Mouse (Mus musculus) heart, embryonic 11.5 days (tissue): ENCODE measurements around the gene Spata5. TPM values are rescaled to one million over a fixed set of nuclear protein-coding genes. Genes with fewer than 3 reads are reported as not detected.
A peak's percentile ranks its signal among the peaks of the same experiment; 100 is the strongest.

Experiments used
- ATAC-seq: fragments of 200-750 bp; cut with Nextera tagmentation; replicated peaks from 2 replicates; pipeline ENCODE4 v1.8.0; 2017; ENCODE audit warnings: moderate library complexity; ENCODE audit not compliant: insufficient number of reproducible peaks, low FRiP score, low TSS enrichment
- H3K27ac ChIP-seq: fragments of 300-500 bp; sonication (generic); 2 replicates; pipeline ENCODE4 v1.5.1; 2014; ENCODE audit warnings: mild to moderate bottlenecking, low read depth, low read length
- H3K27me3 ChIP-seq: fragments of 300-500 bp; sonication (generic); 2 replicates; pipeline ENCODE4 v1.6.1; 2014; ENCODE audit warnings: mild to moderate bottlenecking, low read length, mixed read lengths; ENCODE audit not compliant: control insufficient read depth, insufficient read depth
- H3K36me3 ChIP-seq: fragments of 300-500 bp; sonication (generic); 2 replicates; pipeline ENCODE4 v1.6.1; 2014; ENCODE audit warnings: mild to moderate bottlenecking, low read length, moderate library complexity, mixed read lengths; ENCODE audit not compliant: control insufficient read depth, insufficient read depth
- H3K4me1 ChIP-seq: fragments of 300-500 bp; sonication (generic); 2 replicates; pipeline ENCODE4 v1.6.1; 2014; ENCODE audit warnings: low read length; ENCODE audit not compliant: control insufficient read depth, insufficient read depth
- H3K4me2 ChIP-seq: fragments of 300-500 bp; sonication (generic); 2 replicates; pipeline ENCODE4 v1.6.1; 2014; ENCODE audit warnings: mild to moderate bottlenecking, moderate library complexity
- H3K4me3 ChIP-seq: fragments of 300-500 bp; sonication (generic); 2 replicates; pipeline ENCODE4 v1.5.1; 2014; ENCODE audit warnings: low read depth, low read length
- H3K9ac ChIP-seq: fragments of 300-500 bp; sonication (generic); 2 replicates; pipeline ENCODE4 v1.6.1; 2014; ENCODE audit warnings: mild to moderate bottlenecking, low read depth, low read length, moderate library complexity
- H3K9me3 ChIP-seq: fragments of 300-500 bp; sonication (generic); replicated peaks from 2 replicates; pipeline ENCODE4 v1.6.1; 2016; ENCODE audit warnings: low read length; ENCODE audit not compliant: control insufficient read depth
- WGBS: fragments of 180-500 bp; shearing (Covaris S2); extraction: QIAGEN DNeasy Blood & Tissue Kit; methylation state at CpG from one replicate; pipeline ENCODE4 v1.1.7; 2014; ENCODE audit not compliant: insufficient replicate concordance; 5-methylcytosine and 5-hydroxymethylcytosine counted together
- polyA plus RNA-seq: library from polyadenylated mRNA; unstranded; fragments of >200 nt; fragmentation: Nextera tagmentation; extraction: Ambion mirVana; gene quantifications from 2 replicates; pipeline ENCODE4 v1.2.1, GENCODE M21; 2014

Gene Spata5
- polyA plus RNA-seq, 1 experiment from 2014 or later = 27.8 TPM

DNA sequence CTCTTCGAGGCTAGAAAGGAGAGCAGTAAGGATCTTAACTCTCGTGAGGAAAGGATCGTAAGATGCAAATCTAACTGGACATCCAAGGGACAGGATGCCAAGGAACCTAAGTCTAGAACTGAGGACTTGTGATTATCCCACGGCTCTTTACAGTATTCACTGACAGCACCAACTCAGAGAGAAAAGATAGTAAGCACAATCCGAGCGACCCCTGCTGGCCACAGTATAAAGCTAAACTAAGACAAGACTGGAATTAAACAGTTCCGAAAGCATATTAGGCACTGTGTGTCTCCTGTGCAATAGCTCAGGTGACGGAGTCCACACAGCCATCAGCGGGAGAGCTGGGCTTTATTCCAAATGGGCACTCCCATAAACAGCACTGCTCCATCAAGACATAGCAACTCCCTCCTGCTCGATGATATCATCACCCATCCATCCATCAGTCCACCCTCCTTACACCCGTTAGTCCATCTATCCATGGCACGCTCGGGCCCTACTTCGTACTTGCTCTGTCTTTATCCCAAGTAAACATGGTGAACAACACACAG, 5.2 kb upstream of the Spata5 start:
- Histone ChIP-seq H3K4me3 (no peak overlapping the region), H3K9me3 (no peaks in the 10 kb centered on the region), H3K36me3 (no peaks in the 10 kb centered on the region), H3K4me2 (no peak overlapping the region), H3K4me1 (peaks cover 3% of the 10 kb centered on the region; the same call in 1 of the 2 replicates), H3K27ac (no peak overlapping the region), H3K9ac (no peak overlapping the region), H3K27me3 (no peaks in the 10 kb centered on the region)
- whole genome bisulfite sequencing = 52% methylated on average over 14 of the region's 14 CpGs
- no peak for ATAC-seq

DNA sequence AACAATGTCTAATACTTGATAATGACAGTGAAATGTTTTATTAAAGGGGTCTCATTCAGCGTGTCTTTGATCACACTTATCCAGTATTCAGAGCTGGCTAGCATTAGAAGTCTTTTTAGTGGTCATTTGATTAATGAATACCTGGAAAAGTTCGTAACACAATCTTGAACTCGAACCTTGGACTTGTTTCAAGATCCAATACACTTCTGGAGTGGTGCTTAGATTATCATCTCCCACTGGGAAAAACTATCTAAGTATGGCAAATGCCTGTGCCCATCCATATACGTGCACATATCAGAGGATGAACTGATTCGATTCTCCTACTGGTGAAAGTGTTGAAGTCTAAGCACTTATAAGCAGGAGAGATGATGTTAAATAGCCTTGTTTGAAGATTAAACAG, 1.4 kb upstream of the Spata5 start:
- ATAC-seq = no peak
- Histone ChIP-seq H3K9ac (peak overlapping the region; percentile 84; the same call in 1 of the 2 replicates), H3K9me3 (no peaks in the 10 kb centered on the region), H3K4me1 (peaks cover 8% of the 10 kb centered on the region; the same call in 1 of the 2 replicates), H3K4me2 (peak overlapping the region; percentile 74), H3K27me3 (no peaks in the 10 kb centered on the region), H3K4me3 (peak overlapping the region; percentile 77), H3K27ac (no peak overlapping the region), H3K36me3 (no peaks in the 10 kb centered on the region)
- 75% methylated on average over 5 of the region's 5 CpGs for WGBS

DNA sequence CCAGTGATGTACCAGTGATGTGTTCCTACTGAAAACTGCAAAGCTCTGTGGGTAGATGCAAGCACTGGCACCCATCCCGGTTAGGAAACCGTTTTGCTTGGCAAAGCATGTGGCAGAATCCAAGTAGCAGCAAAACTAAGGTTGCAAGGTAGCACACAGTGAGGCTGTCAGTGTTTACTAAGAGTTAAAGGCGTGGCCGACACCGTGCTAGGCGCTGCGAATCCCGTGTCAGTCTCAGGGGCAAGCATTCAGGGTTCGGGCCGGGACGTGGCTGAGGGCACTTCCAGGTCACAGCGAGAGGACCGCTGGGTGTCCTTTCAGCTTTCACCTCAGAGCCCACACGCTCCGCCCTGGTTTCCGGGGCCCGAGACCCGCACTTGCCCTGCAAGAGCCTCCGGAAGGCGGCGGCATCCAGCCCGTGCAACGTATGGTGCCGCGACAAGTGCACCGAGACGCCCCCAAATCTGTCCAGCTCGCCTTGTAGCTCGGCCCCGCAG, 687 bp upstream of the Spata5 start:
- Histone ChIP-seq H3K9ac (peak overlapping the region; percentile 84), H3K4me2 (peak overlapping the region; percentile 74), H3K36me3 (no peaks in the 10 kb centered on the region), H3K4me1 (peaks cover 8% of the 10 kb centered on the region; the same call in 1 of the 2 replicates), H3K27me3 (no peaks in the 10 kb centered on the region), H3K27ac (peak overlapping the region; percentile 88), H3K4me3 (peak overlapping the region; percentile 77), H3K9me3 (no peaks in the 10 kb centered on the region)
- ATAC-seq = no peak; the same call in 1 of the 2 replicates
- 0% methylated on average over 30 of the region's 30 CpGs for WGBS

DNA sequence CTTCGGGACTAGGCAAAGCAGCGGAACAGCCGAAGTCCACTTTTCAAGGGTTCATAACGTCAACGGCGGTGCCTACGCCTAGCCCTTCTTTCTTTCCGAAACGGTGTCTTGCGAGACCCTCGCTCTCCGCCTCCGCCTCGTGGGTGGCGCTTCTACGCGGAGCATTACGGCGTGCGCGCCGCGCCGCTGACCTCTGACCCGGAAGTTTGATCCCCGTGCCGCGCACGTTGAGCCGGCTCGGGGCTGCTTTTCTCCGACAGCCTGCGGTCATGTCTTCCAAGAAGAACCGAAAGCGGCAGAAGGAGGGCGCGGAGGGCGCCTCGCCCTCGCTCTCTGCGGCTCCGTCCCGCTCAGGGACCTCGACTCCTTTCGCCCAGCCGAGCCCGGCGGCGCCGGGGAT, 376 bp downstream of the Spata5 start, which contains the start of gene Nudt6:
Gene Nudt6 (minus strand): TSS at position 140 of the 400 bp plus-strand sequence.
- no peaks in the 10 kb centered on the region for H3K9me3 ChIP-seq
- peak within 1 kb of the TSS; percentile 79 for H3K4me2 ChIP-seq
- H3K36me3 ChIP-seq = no peaks in the 10 kb centered on the region
- under 1% methylated on average over 47 of the region's 50 CpGs for WGBS
- H3K4me1 ChIP-seq = peaks cover 8% of the 10 kb centered on the region; the same call in 1 of the 2 replicates
- H3K27ac ChIP-seq = peak within 1 kb of the TSS; percentile 88
- ATAC-seq = peak; percentile 85
- no peaks in the 10 kb centered on the region for H3K27me3 ChIP-seq
- H3K9ac ChIP-seq = peak within 1 kb of the TSS; percentile 84
- H3K4me3 ChIP-seq = peak within 1 kb of the TSS; percentile 88

DNA sequence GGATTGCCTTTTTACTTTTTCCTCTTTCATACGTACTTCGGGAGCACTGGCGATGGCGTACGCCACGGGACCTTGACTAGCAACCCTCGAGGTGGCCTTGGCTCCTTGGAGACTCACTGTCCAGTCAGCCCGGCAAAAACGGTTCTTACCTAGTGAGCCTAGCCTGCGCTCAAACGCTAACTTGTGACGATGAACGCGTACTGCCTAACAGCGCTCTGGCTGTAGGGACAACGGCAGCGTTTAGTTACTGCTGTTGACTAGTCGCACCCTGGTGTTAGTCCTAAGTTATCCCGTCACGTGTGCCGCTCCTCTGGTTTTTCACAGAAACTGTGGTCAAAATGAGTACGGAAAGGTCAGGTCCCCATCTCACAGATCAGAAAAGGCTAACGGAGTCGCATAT, 945 bp downstream of the Spata5 start:
- ATAC-seq = no peak
- H3K4me2 ChIP-seq = peak overlapping the region; percentile 79
- peak overlapping the region; percentile 88 for H3K4me3 ChIP-seq
- H3K9ac ChIP-seq = peak overlapping the region; percentile 78
- H3K4me1 ChIP-seq = peaks cover 8% of the 10 kb centered on the region; the same call in 1 of the 2 replicates
- H3K27ac ChIP-seq = peak overlapping the region; percentile 79
- WGBS = under 1% methylated on average over 24 of the region's 24 CpGs
- no peaks in the 10 kb centered on the region for H3K9me3 ChIP-seq
- H3K27me3 ChIP-seq = no peaks in the 10 kb centered on the region
- H3K36me3 ChIP-seq = no peaks in the 10 kb centered on the region

DNA sequence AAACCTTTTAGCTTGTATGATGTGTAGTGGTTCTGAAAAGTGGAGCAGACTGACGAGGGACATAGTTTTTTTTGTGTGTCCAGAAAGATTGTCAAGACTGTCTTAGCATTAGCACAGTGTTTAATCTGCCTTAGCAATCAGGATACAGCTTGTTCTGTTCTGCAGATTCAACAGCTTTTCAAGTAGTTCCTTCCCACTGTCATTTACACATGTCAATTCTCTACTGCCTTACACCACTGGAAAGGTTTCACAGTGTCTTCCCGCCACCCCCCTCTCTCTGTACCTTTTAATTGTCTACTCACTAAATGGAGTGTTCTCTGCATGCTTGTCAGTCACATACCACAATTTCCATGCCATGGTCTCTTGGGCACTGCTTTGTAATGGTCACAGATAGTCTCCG, 1.5 kb downstream of the Spata5 start:
- peak overlapping the region; percentile 79 for H3K4me2 ChIP-seq
- no peak for ATAC-seq
- no peak overlapping the region for H3K27ac ChIP-seq
- H3K27me3 ChIP-seq = no peaks in the 10 kb centered on the region
- no peaks in the 10 kb centered on the region for H3K36me3 ChIP-seq
- no peaks in the 10 kb centered on the region for H3K9me3 ChIP-seq
- WGBS = 11% methylated on average over 3 of the region's 3 CpGs
- H3K4me3 ChIP-seq = peak overlapping the region; percentile 88
- peaks cover 8% of the 10 kb centered on the region; the same call in 1 of the 2 replicates for H3K4me1 ChIP-seq
- H3K9ac ChIP-seq = peak overlapping the region; percentile 78

DNA sequence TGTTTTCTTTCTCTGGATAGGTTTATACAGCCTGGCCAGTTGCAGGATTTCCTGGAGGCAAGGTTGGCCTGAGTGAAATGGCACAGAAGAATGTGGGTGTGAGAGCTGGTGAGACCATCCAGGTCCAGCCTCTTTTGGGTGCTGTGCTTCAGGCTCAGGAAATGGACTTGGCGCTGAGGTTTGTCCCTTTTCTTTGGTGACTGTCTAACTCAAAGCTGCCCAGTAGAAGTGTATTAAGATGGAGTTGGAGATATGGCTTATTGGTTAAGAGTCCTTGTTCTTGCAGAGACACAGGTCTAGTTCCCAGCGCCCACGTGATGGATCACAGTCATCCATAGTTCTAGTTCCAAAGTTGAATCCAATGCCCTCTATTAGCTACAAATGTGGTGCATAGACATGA, 6.4 kb downstream of the Spata5 start:
- Histone ChIP-seq H3K4me2 (no peak overlapping the region), H3K27ac (no peak overlapping the region), H3K4me3 (no peak overlapping the region), H3K9me3 (no peaks in the 10 kb centered on the region), H3K4me1 (peaks cover 4% of the 10 kb centered on the region; the same call in 1 of the 2 replicates), H3K9ac (no peak overlapping the region), H3K36me3 (peaks cover 6% of the 10 kb centered on the region; the same call in 1 of the 2 replicates), H3K27me3 (no peaks in the 10 kb centered on the region)
- 94% methylated on average over 3 of the region's 3 CpGs for WGBS
- no peak for ATAC-seq

DNA sequence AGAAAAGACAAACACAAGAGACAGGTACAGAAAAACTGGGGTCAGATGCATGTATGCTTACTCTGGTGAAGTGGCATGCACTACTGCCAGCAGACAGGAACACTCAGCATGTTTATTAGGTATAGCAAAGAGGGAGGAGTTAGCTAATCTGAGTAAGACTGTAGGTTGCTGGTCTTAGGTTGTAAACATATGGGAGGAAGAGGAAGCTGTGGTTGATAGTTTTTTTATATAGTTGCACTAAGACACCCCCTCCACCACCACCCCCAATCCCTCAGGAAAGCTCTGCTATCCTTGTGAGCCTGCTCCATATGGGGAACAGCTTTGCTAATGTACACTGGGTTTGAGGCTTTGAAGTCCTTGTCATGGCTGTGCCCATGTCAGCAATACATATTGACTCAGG, 10.7 kb downstream of the Spata5 start:
- ATAC-seq = no peak
- no peak overlapping the region for H3K9ac ChIP-seq
- no peak overlapping the region for H3K4me3 ChIP-seq
- no peaks in the 10 kb centered on the region for H3K27me3 ChIP-seq
- H3K9me3 ChIP-seq = no peaks in the 10 kb centered on the region
- no peaks in the 10 kb centered on the region for H3K4me1 ChIP-seq
- no peak overlapping the region for H3K4me2 ChIP-seq
- H3K27ac ChIP-seq = no peak overlapping the region
- peaks cover 9% of the 10 kb centered on the region; the same call in 1 of the 2 replicates for H3K36me3 ChIP-seq

DNA sequence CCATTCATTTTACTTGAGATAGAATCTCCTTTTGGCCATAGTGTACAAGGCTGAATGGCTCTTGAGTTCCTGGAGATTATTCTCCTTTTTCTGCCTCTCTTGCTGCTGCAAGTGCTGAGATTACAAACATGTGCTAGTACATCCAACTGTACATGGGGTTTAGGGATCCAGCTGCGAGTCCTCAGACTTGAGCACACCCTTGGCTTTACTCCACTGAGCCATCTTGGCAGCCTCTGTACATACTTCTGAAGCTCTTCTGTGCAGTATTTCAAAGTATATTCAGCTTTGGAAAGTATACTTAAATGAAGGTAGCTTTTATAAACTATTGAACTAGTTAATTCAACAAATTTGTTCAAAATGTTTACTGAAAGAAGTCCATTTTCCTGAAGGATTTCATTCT, 20.1 kb downstream of the Spata5 start:
- Histone ChIP-seq H3K4me3 (no peak overlapping the region), H3K9me3 (no peaks in the 10 kb centered on the region), H3K36me3 (no peaks in the 10 kb centered on the region), H3K4me2 (no peak overlapping the region), H3K9ac (no peak overlapping the region), H3K27ac (no peak overlapping the region), H3K4me1 (no peaks in the 10 kb centered on the region), H3K27me3 (no peaks in the 10 kb centered on the region)
- no peak for ATAC-seq
- WGBS = 86% methylated on average over 1 of the region's 1 CpGs
